Comparison of ENCODE assay signal across 19 mouse cellular contexts in the genomic region with DNA sequence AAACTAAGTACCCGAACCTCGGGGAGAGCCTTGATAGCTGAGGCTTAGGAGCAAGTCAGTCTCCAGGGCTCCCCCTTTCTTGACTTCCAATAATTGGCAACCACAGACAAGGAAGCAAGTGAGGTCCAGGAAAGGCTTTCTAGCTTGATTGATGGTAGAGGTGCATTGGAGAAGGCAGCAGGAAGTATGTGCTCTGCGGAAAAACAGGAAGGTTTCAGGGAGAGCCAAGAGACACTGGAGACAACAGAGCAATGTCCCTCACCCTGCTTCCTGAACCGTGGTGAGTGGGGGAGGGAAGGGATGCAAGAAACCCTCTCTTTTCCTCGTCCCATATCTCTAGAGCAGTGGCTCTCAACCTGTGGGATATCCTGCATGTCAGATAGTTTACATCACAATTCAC.
DNase-seq lines count a peak whose midpoint lies in the region; ATAC-seq and TF ChIP-seq lines count a peak whose summit lies in the region.
"Had no signal": no experiment of that assay in that cellular context is flagged by ENCODE, and none has a peak within 500 bp of the region (broad histone marks: within the 10 kb centered on the region; RNA-seq: fewer than 3 reads in every experiment).

No protein-coding gene starts in this region.

- no peaks in the 10 kb centered on the region for H3K36me3 ChIP-seq in embryonic facial prominence, embryonic 14.5 days (ENCODE audit: control insufficient read depth, insufficient read depth, low read length)
- no peaks in the 10 kb centered on the region for H3K36me3 ChIP-seq in embryonic facial prominence, embryonic 10.5 days (replicated peaks)
- no peaks in the 10 kb centered on the region for H3K36me3 ChIP-seq in kidney, adult 2 months (ENCODE audit: control insufficient read depth, insufficient read depth, low read length)
- H3K36me3 ChIP-seq in megakaryocyte, embryonic 14.5 days (replicated peaks; ENCODE audit: low read length) = no peaks in the 10 kb centered on the region
- no peaks in the 10 kb centered on the region for H3K36me3 ChIP-seq in midbrain, embryonic 15.5 days (replicated peaks)
- H3K36me3 ChIP-seq in hindbrain, embryonic 11.5 days (ENCODE audit: control insufficient read depth, insufficient read depth, low read length) = no peaks in the 10 kb centered on the region
- H3K36me3 ChIP-seq: hindbrain, embryonic 13.5 days; midbrain, embryonic 13.5 days had no signal

- TF ChIP-seq POLR2A in kidney, adult 2 months (IDR thresholded peaks at IDR 0.05; ENCODE audit: low read depth, low read length) = no peak

- H3K4me2 ChIP-seq in embryonic facial prominence, embryonic 14.5 days (ENCODE audit: low read depth, low read length) = no peak overlapping the region
- no peak overlapping the region for H3K4me2 ChIP-seq in midbrain, embryonic 15.5 days
- no peak overlapping the region for H3K4me2 ChIP-seq in hindbrain, embryonic 11.5 days (replicated peaks; ENCODE audit: low read depth, low read length)
- H3K4me2 ChIP-seq: forebrain, embryonic 13.5 days; hindbrain, embryonic 13.5 days; midbrain, embryonic 13.5 days had no signal

- H3K4me3 ChIP-seq in embryonic facial prominence, embryonic 14.5 days (ENCODE audit: low read depth, low read length) = no peak overlapping the region
- no peak overlapping the region for H3K4me3 ChIP-seq in embryonic facial prominence, embryonic 10.5 days
- no peak overlapping the region for H3K4me3 ChIP-seq in kidney, adult 2 months (ENCODE audit: insufficient read depth, low read depth, low read length)
- peak overlapping the region; percentile 14 for H3K4me3 ChIP-seq in megakaryocyte, embryonic 14.5 days (replicated peaks)
- no peak overlapping the region for H3K4me3 ChIP-seq in midbrain, embryonic 15.5 days
- no peak overlapping the region for H3K4me3 ChIP-seq in hindbrain, embryonic 11.5 days (ENCODE audit: low read depth, low read length)
- H3K4me3 ChIP-seq: erythroblast, embryonic 14.5 days; forebrain, embryonic 13.5 days; hindbrain, embryonic 13.5 days; left cerebral cortex, adult 2 months; midbrain, embryonic 13.5 days had no signal

- H3K27me3 ChIP-seq in embryonic facial prominence, embryonic 14.5 days (replicated peaks; ENCODE audit: control insufficient read depth, insufficient read depth, low read length) = no peaks in the 10 kb centered on the region
- no peaks in the 10 kb centered on the region; the same call in 1 of the 2 replicates for H3K27me3 ChIP-seq in embryonic facial prominence, embryonic 10.5 days (replicated peaks; ENCODE audit: low read depth, poor library complexity, severe bottlenecking)
- H3K27me3 ChIP-seq in kidney, adult 2 months (replicated peaks; ENCODE audit: control insufficient read depth, insufficient read depth, low read length) = no peaks in the 10 kb centered on the region
- H3K27me3 ChIP-seq in megakaryocyte, embryonic 14.5 days (replicated peaks) = peaks cover 12% of the 10 kb centered on the region
- H3K27me3 ChIP-seq in midbrain, embryonic 15.5 days (replicated peaks) = no peaks in the 10 kb centered on the region
- no peaks in the 10 kb centered on the region for H3K27me3 ChIP-seq in hindbrain, embryonic 11.5 days (ENCODE audit: control insufficient read depth, insufficient read depth, low read length)
- H3K27me3 ChIP-seq: forebrain, embryonic 13.5 days; hindbrain, embryonic 13.5 days; midbrain, embryonic 13.5 days had no signal

- no peaks in the 10 kb centered on the region for H3K9me3 ChIP-seq in embryonic facial prominence, embryonic 14.5 days (ENCODE audit: control insufficient read depth, low read length)
- no peaks in the 10 kb centered on the region for H3K9me3 ChIP-seq in embryonic facial prominence, embryonic 10.5 days
- H3K9me3 ChIP-seq in megakaryocyte, embryonic 14.5 days = 0 out of 2 replicates have a peak, but pooled peaks cover 4% of the 10 kb centered on the region
- H3K9me3 ChIP-seq in midbrain, embryonic 15.5 days = no peaks in the 10 kb centered on the region
- H3K9me3 ChIP-seq in hindbrain, embryonic 11.5 days (ENCODE audit: control insufficient read depth, low read length) = no peaks in the 10 kb centered on the region
- H3K9me3 ChIP-seq: forebrain, embryonic 13.5 days; hindbrain, embryonic 13.5 days; midbrain, embryonic 13.5 days had no signal

- no peak for TF ChIP-seq CTCF in kidney, adult 2 months (conservative IDR thresholded peaks at IDR 0.05; ENCODE audit: insufficient read depth, insufficient read length, low read depth, low read length)

- 27% methylated on average over 5 of the region's 5 CpGs for WGBS in embryonic facial prominence, embryonic 14.5 days
- 38% methylated on average over 5 of the region's 5 CpGs for WGBS in embryonic facial prominence, embryonic 10.5 days
- 19% methylated on average over 5 of the region's 5 CpGs for WGBS in kidney, adult 2 months
- WGBS in midbrain, embryonic 15.5 days = 38% methylated on average over 5 of the region's 5 CpGs
- WGBS in hindbrain, embryonic 11.5 days = 54% methylated on average over 5 of the region's 5 CpGs

- ATAC-seq in embryonic facial prominence, embryonic 14.5 days (ENCODE audit: low read depth) = no peak
- no peak for ATAC-seq in megakaryocyte, adult 5-6 weeks (ENCODE audit: poor library complexity, severe bottlenecking)
- no peak for ATAC-seq in midbrain, embryonic 15.5 days (replicated peaks)
- no peak for ATAC-seq in hindbrain, embryonic 11.5 days (ENCODE audit: low FRiP score)
- ATAC-seq: forebrain, embryonic 13.5 days; midbrain, embryonic 13.5 days had no signal

- no peak overlapping the region for H3K9ac ChIP-seq in embryonic facial prominence, embryonic 14.5 days (ENCODE audit: low read depth, low read length)
- no peak overlapping the region for H3K9ac ChIP-seq in midbrain, embryonic 15.5 days
- H3K9ac ChIP-seq in hindbrain, embryonic 11.5 days (ENCODE audit: low read depth, low read length) = no peak overlapping the region
- H3K9ac ChIP-seq: forebrain, embryonic 13.5 days; hindbrain, embryonic 13.5 days; midbrain, embryonic 13.5 days had no signal

- peak; percentile 6 for DNase-seq in embryonic facial prominence, embryonic 14.5 days (ENCODE audit: low spot score)
- no peak for DNase-seq in embryonic facial prominence, embryonic 10.5 days (ENCODE audit: low spot score)
- DNase-seq in kidney, adult 2 months = peak; percentile 53
- no peak for DNase-seq in kidney, postnatal 4 days
- no peak for DNase-seq in hindbrain, embryonic 11.5 days (ENCODE audit: low spot score)
- DNase-seq: adrenal gland, adult 2 months; cerebellum, adult 2 months; left cerebral cortex, postnatal 4 days; right cerebral cortex, postnatal 14 days; thymus, adult 2 months had no signal

- H3K4me1 ChIP-seq in embryonic facial prominence, embryonic 14.5 days (ENCODE audit: control insufficient read depth, insufficient read depth, low read length) = no peaks in the 10 kb centered on the region
- peaks cover 32% of the 10 kb centered on the region for H3K4me1 ChIP-seq in embryonic facial prominence, embryonic 10.5 days
- H3K4me1 ChIP-seq in kidney, adult 2 months (ENCODE audit: control insufficient read depth, insufficient read depth, low read length) = peaks cover 7% of the 10 kb centered on the region; the same call in 1 of the 2 replicates
- peaks cover 10% of the 10 kb centered on the region for H3K4me1 ChIP-seq in megakaryocyte, embryonic 14.5 days
- no peaks in the 10 kb centered on the region for H3K4me1 ChIP-seq in midbrain, embryonic 15.5 days
- no peaks in the 10 kb centered on the region; the same call in 1 of the 2 replicates for H3K4me1 ChIP-seq in hindbrain, embryonic 11.5 days (replicated peaks; ENCODE audit: control insufficient read depth, insufficient read depth, low read length)
- H3K4me1 ChIP-seq: forebrain, embryonic 13.5 days; midbrain, embryonic 13.5 days had no signal

- H3K27ac ChIP-seq in embryonic facial prominence, embryonic 14.5 days (replicated peaks; ENCODE audit: low read depth, low read length) = no peak overlapping the region
- H3K27ac ChIP-seq in embryonic facial prominence, embryonic 10.5 days (replicated peaks) = no peak overlapping the region
- H3K27ac ChIP-seq in kidney, adult 2 months (ENCODE audit: insufficient read depth, low read depth, low read length) = no peak overlapping the region
- no peak overlapping the region for H3K27ac ChIP-seq in midbrain, embryonic 15.5 days
- H3K27ac ChIP-seq in hindbrain, embryonic 11.5 days (ENCODE audit: low read depth, low read length) = no peak overlapping the region
- H3K27ac ChIP-seq: forebrain, embryonic 13.5 days; hindbrain, embryonic 13.5 days; left cerebral cortex, adult 2 months; macrophage; midbrain, embryonic 13.5 days had no signal

Comparison
In these comparisons a context has a peak if more than half of its experiments do, and no peak if none do; other contexts are left out.
1. DNase-seq: peak in embryonic facial prominence, embryonic 14.5 days (single experiment) and kidney, adult 2 months (single experiment); none in embryonic facial prominence, embryonic 10.5 days (single experiment), kidney, postnatal 4 days (0 of 2) and hindbrain, embryonic 11.5 days (single experiment).